Mouse (Mus musculus): ENCODE measurements around the gene Mid2. TPM values are rescaled to one million over a fixed set of nuclear protein-coding genes. Genes with fewer than 3 reads are reported as not detected.
"Not testable (repeated sequence)": the region's sequence is repeated elsewhere in the genome, so short reads cannot be mapped to it uniquely, and the experiment has no call there.

The Mid2 gene
- polyA plus RNA-seq (2015; fragmentation: Nextera tagmentation; extraction: Ambion mirVana): 4.8 and 5.3 TPM in 2 replicates

GRCm38 (mm10) chrX:140664479-140665241 is at the start of gene Mid2:
Gene Mid2 (plus strand): TSS chrX:140664599.
- Histone ChIP-seq H3K36me3 (no peaks in the 10 kb centered on the region), H3K9me3 (no peaks in the 10 kb centered on the region), H3K4me3 (peak within 1 kb of the TSS; percentile 58), H3K9ac (peak within 1 kb of the TSS; percentile 81), H3K4me1 (replicated peaks) (0 out of 2 replicates have a peak, but pooled peaks cover 5% of the 10 kb centered on the region), H3K27ac (peak within 1 kb of the TSS; percentile 79), H3K27me3 (peaks cover 74% of the 10 kb centered on the region), H3K4me2 (peak within 1 kb of the TSS; percentile 62)
- ATAC-seq (ENCODE audit: low FRiP score): peak; percentile 83
- 16% methylated on average over 54 of the region's 68 CpGs for WGBS

- H3K27ac ChIP-seq: no peak overlapping the region
- WGBS: 69% methylated on average over 12 of the region's 12 CpGs
- no peak for ATAC-seq (ENCODE audit: low FRiP score)
Observed at GRCm38 (mm10) chrX:140624875-140625594, 39.4 kb upstream of the Mid2 start.

GRCm38 (mm10) chrX:140638028-140638427 is 26.4 kb upstream of the Mid2 start:
- no peak overlapping the region for H3K4me3 ChIP-seq
- WGBS: 85% methylated on average over 5 of the region's 5 CpGs
- H3K36me3 ChIP-seq: no peaks in the 10 kb centered on the region
- no peaks in the 10 kb centered on the region for H3K4me1 ChIP-seq (replicated peaks)
- H3K9me3 ChIP-seq: no peaks in the 10 kb centered on the region
- H3K27me3 ChIP-seq: 0 out of 2 replicates have a peak, but pooled peaks cover 11% of the 10 kb centered on the region
- no peak overlapping the region for H3K27ac ChIP-seq
- no peak overlapping the region for H3K9ac ChIP-seq
- H3K4me2 ChIP-seq: no peak overlapping the region
- no peak for ATAC-seq (ENCODE audit: low FRiP score)

More at GRCm38 (mm10) chrX:140624875-140625594, 39.4 kb upstream of the Mid2 start:
- Histone ChIP-seq H3K4me2 (no peak overlapping the region), H3K4me3 (no peak overlapping the region), H3K27me3 (peaks cover 32% of the 10 kb centered on the region; the same call in 1 of the 2 replicates), H3K36me3 (no peaks in the 10 kb centered on the region), H3K9ac (no peak overlapping the region), H3K4me1 (replicated peaks) (no peaks in the 10 kb centered on the region), H3K9me3 (no peaks in the 10 kb centered on the region)

GRCm38 (mm10) chrX:140639592-140639991 is 24.8 kb upstream of the Mid2 start:
- H3K27me3 ChIP-seq: 0 out of 2 replicates have a peak, but pooled peaks cover 16% of the 10 kb centered on the region
- ATAC-seq (ENCODE audit: low FRiP score): no peak
- no peak overlapping the region for H3K27ac ChIP-seq
- no peaks in the 10 kb centered on the region for H3K9me3 ChIP-seq
- no peaks in the 10 kb centered on the region for H3K4me1 ChIP-seq (replicated peaks)
- 70% methylated on average over 2 of the region's 2 CpGs for WGBS
- no peaks in the 10 kb centered on the region for H3K36me3 ChIP-seq
- H3K9ac ChIP-seq: no peak overlapping the region
- no peak overlapping the region for H3K4me3 ChIP-seq
- H3K4me2 ChIP-seq: no peak overlapping the region

GRCm38 (mm10) chrX:140660731-140661130 is 3.7 kb upstream of the Mid2 start:
- H3K9ac ChIP-seq: no peak overlapping the region
- peaks cover 53% of the 10 kb centered on the region for H3K27me3 ChIP-seq

GRCm38 (mm10) chrX:140663516-140663915 is 883 bp upstream of the Mid2 start:
- H3K9me3 ChIP-seq: no peaks in the 10 kb centered on the region
- 84% methylated on average over 2 of the region's 2 CpGs for WGBS
- no peaks in the 10 kb centered on the region for H3K36me3 ChIP-seq
- H3K4me1 ChIP-seq (replicated peaks): 0 out of 2 replicates have a peak, but pooled peaks cover 5% of the 10 kb centered on the region
- peaks cover 67% of the 10 kb centered on the region for H3K27me3 ChIP-seq
- no peak for ATAC-seq (ENCODE audit: low FRiP score)
- H3K4me3 ChIP-seq: no peak overlapping the region
- no peak overlapping the region for H3K27ac ChIP-seq
- H3K9ac ChIP-seq: no peak overlapping the region
- H3K4me2 ChIP-seq: no peak overlapping the region

More at GRCm38 (mm10) chrX:140660731-140661130, 3.7 kb upstream of the Mid2 start:
- H3K4me1 ChIP-seq (replicated peaks): no peaks in the 10 kb centered on the region
- no peak for ATAC-seq (ENCODE audit: low FRiP score)
- no peak overlapping the region for H3K4me2 ChIP-seq
- H3K36me3 ChIP-seq: no peaks in the 10 kb centered on the region
- no peak overlapping the region for H3K27ac ChIP-seq
- H3K4me3 ChIP-seq: no peak overlapping the region
- no peaks in the 10 kb centered on the region for H3K9me3 ChIP-seq
- WGBS: 16% methylated on average over 1 of the region's 1 CpGs

- peak overlapping the region; percentile 79 for H3K27ac ChIP-seq
- ATAC-seq (ENCODE audit: low FRiP score): peak; percentile 65
- H3K4me2 ChIP-seq: peak overlapping the region; percentile 62
- H3K9me3 ChIP-seq: no peaks in the 10 kb centered on the region
- peaks cover 71% of the 10 kb centered on the region for H3K27me3 ChIP-seq
- peak overlapping the region; percentile 58 for H3K4me3 ChIP-seq
- WGBS: 10% methylated on average over 30 of the region's 47 CpGs
- no peaks in the 10 kb centered on the region for H3K36me3 ChIP-seq
- peak overlapping the region; percentile 81 for H3K9ac ChIP-seq
- 0 out of 2 replicates have a peak, but pooled peaks cover 5% of the 10 kb centered on the region for H3K4me1 ChIP-seq (replicated peaks)
Observed at GRCm38 (mm10) chrX:140665242-140665810, 927 bp downstream of the Mid2 start.

- no peak for ATAC-seq (ENCODE audit: low FRiP score)
- H3K9me3 ChIP-seq: no peaks in the 10 kb centered on the region
- no peak overlapping the region for H3K9ac ChIP-seq
- peaks cover 4% of the 10 kb centered on the region; the same call in 1 of the 2 replicates for H3K36me3 ChIP-seq
- H3K27me3 ChIP-seq: peaks cover 24% of the 10 kb centered on the region; the same call in 1 of the 2 replicates
- no peak overlapping the region for H3K4me3 ChIP-seq
- no peak overlapping the region for H3K27ac ChIP-seq
- no peak overlapping the region for H3K4me2 ChIP-seq
- H3K4me1 ChIP-seq (replicated peaks): no peaks in the 10 kb centered on the region
- 88% methylated on average over 5 of the region's 5 CpGs for WGBS
Observed at GRCm38 (mm10) chrX:140675444-140675843, 11.0 kb downstream of the Mid2 start.

GRCm38 (mm10) chrX:140688335-140688734 is 23.9 kb downstream of the Mid2 start:
- WGBS: 66% methylated on average over 2 of the region's 2 CpGs
- H3K27me3 ChIP-seq: peaks cover 41% of the 10 kb centered on the region

GRCm38 (mm10) chrX:140697872-140698463 is 33.6 kb downstream of the Mid2 start:
- not testable (repeated sequence) for H3K36me3 ChIP-seq; H3K4me2 ChIP-seq; H3K4me1 ChIP-seq (replicated peaks); H3K4me3 ChIP-seq; H3K9me3 ChIP-seq; ATAC-seq (ENCODE audit: low FRiP score); H3K27ac ChIP-seq; H3K9ac ChIP-seq
- WGBS: 49% methylated on average over 6 of the region's 7 CpGs
- peaks cover 22% of the 10 kb centered on the region; the same call in 1 of the 2 replicates for H3K27me3 ChIP-seq

More at GRCm38 (mm10) chrX:140688335-140688734, 23.9 kb downstream of the Mid2 start:
- Histone ChIP-seq H3K4me1 (replicated peaks) (no peaks in the 10 kb centered on the region), H3K27ac (no peak overlapping the region), H3K4me3 (no peak overlapping the region), H3K9me3 (no peaks in the 10 kb centered on the region), H3K4me2 (no peak overlapping the region), H3K36me3 (no peaks in the 10 kb centered on the region), H3K9ac (no peak overlapping the region)
- no peak for ATAC-seq (ENCODE audit: low FRiP score)

GRCm38 (mm10) chrX:140703224-140703623 is 38.8 kb downstream of the Mid2 start:
- ATAC-seq (ENCODE audit: low FRiP score): no peak

More at GRCm38 (mm10) chrX:140703224-140703623, 38.8 kb downstream of the Mid2 start:
- Histone ChIP-seq H3K27ac (no peak overlapping the region), H3K27me3 (peaks cover 14% of the 10 kb centered on the region; the same call in 1 of the 2 replicates), H3K4me2 (no peak overlapping the region), H3K4me3 (no peak overlapping the region), H3K4me1 (replicated peaks) (no peaks in the 10 kb centered on the region), H3K36me3 (no peaks in the 10 kb centered on the region), H3K9me3 (no peaks in the 10 kb centered on the region), H3K9ac (no peak overlapping the region)
- WGBS: 92% methylated on average over 1 of the region's 1 CpGs

Measured in hindbrain, embryonic 13.5 days (tissue).